Mouse (Mus musculus) MEL-GATA-1-ER (cell line): ENCODE data around the gene Dusp27.

Experiments
- DNase-seq: peaks from one replicate; pipeline ENCODE4 v3.0.0-alpha.2; 2012; ENCODE audit warnings: low read depth; ENCODE audit errors: extremely low read depth

Gene Dusp27

DNA sequence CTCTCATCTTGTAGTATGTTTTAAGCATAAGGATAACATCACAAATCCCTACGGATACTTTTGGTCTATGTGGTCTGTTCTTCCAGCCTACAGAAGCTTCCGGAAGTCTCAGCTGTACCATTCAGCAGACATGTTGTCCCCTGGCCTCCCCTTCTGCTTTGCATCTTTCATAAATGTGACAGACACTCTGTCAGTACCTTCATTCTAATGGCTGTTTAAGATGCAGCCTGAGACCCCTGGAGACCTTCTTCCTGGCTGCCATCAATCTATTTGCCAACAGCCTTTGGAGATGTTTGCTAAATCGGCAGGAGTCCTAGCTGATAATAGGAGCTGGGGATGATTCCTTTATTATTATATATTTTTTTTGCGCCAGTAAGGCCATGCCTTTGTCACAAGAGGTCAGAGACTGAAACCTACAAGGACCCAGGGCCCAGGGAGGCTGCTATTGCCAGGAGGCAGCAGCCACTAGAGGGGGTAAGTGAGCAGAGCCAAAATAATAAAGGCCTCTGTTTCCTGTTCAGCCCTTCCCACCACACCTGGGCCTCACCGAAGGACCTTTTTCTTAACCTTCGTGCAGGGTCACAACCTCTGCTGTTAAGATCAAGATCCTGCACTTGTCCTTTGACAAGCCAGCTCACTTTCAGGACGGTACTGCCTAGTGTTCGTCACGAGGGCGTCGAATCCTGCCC is 24.7 kb downstream of the Dusp27 start:
- DNase-seq, result peak; percentile 40

DNA sequence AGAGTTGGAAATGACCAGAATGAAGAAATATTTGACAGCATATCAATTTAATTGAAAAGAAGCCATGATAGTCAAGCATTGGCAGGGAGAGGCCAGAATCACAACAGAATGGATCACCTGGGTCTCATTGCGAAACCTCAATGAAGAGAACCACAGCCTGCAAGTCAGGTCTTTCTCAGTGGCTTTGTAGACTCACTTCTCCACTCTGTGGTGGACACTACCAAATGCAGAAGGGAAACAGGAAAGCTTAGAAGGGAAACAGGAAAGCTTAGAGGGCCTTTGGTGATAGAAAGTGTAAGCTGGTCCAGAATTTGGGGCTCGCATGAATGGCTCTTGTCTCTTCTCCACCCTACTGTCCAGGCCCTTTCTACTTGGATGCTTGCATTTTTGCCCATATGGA is 29.6 kb downstream of the Dusp27 start:
- DNase-seq, result no peak

DNA sequence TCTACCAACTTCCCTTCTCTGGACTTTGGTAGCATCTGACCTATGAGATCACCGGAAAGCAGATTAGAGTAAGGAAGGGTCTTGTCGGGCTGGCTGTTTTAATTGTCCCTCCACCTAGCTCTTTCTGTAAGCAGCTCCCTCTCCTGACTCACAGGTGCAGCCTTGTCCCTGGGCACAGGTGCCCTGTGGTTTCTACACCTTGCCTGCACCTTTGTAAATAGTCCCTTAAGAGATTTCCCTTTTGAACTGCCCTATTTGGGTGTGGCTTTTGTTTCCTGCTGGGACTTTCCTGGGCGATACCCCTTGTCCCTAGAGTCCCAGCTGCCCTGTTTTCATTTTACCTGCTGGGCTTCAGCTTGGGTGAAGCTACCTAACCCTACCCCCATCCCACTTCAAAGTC is 33.3 kb downstream of the Dusp27 start:
- no peak for DNase-seq

DNA sequence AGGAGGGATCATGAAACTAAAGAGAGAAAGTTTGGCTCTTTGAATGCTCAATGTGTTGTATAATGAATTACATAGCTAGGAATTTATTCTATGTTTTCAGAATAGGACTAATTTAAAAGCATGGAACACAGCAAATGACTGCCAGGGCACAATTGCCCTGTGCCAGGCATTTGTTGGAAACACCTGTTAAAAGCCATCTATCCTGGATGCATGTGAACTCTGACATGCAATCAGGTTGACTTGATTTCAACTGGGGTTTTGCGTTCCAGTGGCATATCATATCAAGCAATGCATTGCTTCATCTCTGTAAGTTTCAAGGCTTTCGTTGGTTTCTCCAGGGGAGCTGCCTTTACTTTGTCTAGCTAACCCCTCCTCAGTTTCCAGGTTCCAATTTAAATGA is 37.4 kb downstream of the Dusp27 start:
- DNase-seq, result no peak

DNA sequence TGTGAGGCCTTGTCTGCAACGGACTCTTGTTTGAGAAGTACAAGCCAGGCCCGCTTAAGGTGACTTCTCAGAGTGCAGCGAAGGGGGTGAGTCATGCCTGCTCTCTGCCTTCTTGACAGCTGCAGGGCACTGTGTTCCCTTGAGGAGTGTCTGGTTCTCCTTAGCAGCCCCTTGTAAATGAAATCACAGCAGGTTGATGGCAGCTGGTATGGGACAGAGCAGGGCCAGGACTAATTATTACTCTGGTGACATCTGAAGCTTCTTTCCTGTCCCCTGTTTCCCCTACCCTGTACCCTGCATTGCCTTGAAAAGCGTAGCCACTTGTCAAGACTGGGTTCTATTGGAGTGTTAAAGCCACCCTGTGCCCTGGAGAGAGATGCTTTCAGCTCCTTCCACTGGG is 38.0 kb downstream of the Dusp27 start:
- DNase-seq, result no peak

DNA sequence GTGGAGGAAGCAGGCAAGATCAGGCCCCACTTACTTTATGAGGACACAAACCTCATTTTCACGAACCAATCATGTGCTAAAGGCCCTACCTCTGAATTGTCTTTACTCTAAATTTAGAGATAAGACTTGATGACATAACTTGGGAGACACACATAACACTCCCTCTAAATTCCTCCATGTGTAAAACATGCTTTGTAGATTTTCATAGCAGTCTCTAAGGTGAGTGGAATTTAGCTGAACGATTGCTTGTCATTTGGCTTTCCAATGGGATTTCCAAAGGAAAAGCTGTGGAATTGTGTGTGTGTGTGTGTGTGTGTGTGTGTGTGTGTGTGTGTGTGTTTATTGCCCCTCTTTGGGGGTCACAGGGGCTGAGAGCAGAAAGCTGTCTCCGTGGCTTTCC is 38.4 kb downstream of the Dusp27 start:
- DNase-seq, result no peak

DNA sequence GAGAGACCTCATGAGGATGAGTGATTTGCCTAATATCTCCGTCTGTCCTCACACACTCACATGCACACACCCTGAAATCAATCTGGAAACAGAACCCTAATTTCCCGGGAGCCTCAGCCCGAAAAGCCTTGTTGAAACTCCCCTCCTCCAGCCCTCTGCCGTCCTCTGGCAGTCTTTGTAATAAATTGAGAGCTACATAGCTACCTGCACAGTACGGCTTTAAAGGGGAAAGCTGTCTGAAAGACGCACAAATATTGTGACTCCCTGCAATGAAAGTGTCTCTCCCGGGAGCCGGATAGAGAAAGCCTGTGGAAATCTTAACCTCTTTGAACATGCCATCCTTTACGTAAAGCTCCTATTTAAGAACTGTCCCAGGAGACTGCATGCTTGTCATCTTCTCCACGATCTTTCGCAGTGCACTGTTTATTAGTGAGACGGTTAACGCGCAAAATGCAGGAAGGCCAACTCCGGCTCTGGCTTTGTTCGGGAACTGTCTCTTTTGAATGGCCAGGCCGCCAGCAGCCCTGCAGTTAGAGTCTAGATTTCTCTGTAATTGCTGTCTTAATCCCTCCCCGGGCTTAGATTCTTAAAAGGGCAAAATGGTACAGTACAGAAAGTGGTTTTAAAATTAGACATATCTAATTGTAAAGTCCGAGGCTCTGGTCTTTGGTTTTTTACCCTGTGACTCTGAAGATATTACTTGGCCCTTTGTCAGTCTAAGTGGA is 39.1 kb downstream of the Dusp27 start:
- DNase-seq, result no peak

DNA sequence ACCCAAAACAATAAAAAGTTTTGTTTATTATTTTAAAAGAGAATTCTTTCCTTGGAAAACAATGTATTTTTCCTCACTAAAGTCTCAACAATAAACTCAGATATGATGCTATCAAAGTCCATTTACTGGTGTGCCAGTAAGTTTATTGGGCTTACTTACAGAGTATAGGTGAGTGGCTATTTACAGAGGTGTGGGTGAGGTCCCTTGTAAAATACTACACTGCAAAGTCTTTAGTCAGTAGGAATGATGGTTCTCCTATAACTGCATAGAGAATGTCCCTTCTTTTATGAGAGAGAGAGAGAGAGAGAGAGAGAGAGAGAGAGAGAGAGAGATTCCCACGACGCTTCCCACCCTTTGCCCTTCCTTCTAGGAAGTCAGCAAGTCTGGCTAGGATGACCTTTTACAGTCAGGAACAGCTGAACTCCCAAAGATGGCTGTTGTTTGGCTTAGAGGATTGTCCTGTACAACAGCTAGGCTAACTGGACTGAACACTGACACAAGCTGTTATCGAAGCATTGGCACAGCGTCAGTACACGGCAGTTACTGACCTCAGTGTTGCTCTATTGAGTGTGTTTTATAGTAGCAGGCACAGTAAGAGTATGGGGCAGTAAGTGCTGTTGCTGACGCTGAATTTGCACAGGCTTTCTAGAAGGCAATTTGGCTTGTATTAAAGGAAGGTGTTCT is 50.5 kb downstream of the Dusp27 start:
- DNase-seq, result no peak

DNA sequence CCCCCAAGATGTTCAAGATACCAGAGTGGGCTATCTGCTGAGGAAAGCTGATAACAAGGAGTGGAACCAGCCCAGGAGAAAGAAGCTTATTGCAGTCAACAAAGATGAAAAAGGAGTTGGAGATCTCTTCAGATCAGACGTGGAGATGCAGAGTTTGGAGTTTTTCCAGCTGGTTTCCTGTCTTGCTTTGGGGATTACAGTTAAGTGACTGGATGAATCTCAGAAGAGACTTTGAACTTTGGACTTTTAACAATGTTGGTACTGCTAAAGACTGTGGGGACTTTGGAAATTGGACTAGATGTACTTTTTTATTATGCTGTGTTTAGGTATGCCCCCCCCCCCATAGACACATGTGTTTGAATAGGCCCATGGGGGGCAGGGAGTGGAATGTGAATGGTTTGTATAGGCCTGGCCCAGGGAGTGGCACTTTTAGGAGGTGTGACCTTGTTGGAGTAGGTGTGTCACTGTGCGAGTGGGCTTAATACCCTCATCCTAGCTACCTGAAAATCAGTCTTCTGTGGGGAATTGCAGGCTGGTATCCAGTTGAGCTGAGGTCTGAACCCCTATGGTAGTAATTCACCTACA is 59.8 kb downstream of the Dusp27 start:
- DNase-seq, result no peak

DNA sequence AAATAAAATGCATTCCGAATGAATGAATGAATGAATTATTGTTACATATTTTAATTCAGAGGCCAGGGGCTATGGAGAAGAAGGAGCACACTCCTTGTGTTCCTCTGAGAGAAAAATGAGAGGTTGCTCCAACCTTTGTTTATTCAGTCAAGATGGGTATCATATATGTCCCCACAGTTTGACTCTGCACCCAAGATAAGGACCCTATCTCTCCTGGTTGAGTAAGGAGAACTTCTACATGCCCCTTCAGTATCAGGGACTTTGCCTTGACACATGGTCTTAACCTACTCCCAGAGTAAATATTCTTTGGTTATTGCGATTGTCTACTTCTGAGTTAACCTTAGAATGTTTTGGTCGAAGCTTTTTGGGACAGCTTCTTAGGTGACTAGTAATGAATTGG is 63.9 kb downstream of the Dusp27 start:
- no peak for DNase-seq

DNA sequence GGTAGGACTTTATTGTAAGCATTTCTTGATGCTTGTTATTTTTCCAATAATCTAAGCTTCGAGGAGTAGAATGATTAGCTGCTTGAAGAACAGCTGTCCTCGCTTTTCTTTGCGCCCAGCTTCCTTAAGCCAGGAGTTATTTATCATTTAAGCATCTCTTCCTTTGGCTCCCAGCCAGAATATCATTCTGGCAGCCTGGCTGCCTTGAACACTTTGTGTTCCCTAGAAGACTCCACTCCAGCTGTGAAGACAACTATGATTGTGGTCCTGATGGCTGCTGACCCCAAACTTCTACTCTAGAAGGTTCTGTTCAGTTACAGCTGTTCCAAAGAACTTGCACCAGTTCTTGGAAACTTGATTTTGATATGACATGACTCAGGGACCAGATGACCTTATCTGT is 66.2 kb downstream of the Dusp27 start:
- DNase-seq, result no peak

DNA sequence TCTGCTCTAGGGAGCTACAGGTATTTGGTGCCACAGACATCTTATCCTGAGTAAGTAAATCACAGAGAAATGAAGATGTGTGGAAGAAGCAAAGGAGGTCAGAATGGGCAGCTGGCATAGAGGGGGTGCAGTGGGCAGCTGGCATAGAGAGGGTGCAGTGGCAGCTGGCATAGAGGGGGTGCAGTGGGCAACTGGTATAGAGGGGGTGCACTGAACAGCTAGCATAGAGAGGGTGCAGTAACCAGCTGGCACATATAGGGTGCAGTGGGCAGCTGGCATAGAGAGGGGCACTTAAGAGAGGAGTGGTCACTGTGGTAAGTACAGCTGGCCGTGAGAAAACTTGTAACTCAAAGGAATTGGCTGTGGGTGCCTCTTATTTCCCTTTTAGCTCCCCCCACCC is 67.3 kb downstream of the Dusp27 start:
- no peak for DNase-seq

DNA sequence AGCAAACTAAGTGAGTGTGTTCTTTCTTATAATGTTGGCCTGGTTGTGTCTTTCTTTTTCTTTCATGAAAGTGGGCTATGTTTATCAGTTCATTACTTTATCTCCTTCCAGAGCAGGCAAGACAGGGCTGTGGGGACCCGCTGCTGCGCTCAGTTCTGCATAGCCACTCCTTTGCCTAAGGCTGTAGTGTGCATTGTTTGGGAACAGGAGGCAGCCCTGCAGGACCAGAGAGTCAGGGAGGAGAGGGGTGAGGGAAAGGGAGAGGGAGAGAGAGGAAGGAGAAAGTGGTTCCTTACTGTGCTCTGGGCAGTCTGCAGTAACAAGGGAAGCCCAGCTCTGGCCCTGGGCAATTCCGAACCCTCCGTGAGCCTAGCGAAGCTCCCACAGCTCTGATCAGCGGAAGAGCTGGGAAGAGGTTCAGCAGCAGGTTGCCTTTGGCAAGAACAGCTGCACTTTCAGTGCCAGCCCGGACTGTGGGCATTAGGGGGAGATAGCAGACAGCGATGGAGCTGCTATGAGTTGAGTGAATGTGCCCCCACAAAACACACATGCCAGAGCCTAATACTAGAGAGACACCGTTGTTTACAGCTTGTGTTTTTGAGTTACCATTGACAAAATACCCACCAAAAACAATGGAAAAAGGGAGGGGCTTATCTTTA is 71.5 kb downstream of the Dusp27 start:
- no peak for DNase-seq

DNA sequence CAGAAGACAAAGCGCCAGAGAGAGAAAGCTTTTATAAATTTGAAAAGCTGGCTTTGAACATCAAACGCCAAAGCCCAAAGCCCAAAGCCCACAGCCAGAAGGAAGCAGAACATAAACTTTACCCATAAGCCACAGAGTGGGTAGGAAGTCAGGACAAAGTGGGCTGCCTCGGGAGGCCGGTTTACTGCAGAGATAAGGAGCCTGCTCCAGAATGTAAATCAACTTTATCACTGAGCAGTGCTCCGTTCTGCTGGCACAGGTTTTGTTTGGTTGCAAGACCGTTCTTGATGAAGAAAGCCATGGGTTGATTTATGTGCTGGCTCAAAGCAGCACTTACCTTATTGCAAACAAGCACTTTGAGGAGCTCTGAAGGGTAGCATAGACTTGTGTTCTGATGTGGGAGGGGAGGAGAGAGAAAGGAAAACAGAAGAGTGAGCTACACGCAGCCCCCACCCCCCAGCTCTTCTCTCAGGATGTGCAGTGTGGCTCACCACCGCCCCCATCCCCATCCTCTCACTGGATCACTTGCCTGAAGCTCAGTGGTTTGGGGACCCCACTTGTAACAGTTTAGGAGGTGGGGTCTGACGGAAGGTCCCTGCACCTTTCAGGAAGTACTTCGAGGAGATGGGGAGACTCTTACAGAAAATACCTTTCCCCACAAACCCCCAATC is 74.3 kb downstream of the Dusp27 start:
- DNase-seq, result peak; percentile 49

DNA sequence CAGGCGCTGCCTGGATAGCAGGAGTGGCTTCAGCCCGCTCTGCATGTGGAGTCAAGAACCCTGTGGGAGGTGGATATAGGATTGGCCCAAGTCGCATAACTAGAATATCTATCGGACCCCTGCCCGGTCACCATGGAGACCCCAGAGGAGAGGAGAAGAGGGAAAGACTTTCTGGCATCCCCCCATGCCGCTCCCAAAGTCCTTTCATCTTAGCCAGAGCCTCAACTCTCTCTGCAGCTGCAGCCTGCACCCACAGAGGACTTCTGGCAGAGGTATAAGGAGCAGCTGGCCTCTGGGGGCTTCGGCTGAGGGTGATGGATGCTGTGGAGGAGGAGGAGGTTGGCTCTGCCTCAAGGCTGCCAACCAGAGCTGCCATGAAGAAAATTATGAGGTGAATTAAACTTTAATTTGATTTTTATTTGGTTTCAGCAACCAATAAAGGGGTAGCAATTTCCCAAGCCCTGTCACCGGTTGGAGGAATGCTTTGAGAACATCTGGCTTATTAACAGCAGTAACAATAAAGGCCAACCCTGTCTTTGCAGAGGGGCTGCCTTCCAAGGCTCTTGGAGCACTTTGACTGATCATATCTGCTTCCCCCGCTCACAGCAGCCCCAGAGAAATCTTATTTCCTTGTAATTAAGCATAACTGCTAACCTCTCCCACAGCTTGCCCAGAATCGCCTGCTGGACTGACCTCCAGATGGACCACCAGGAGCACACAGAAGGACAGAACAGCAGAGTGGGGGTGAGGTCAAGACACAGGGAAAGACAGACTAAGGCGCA is 78.5 kb downstream of the Dusp27 start:
- no peak for DNase-seq

DNA sequence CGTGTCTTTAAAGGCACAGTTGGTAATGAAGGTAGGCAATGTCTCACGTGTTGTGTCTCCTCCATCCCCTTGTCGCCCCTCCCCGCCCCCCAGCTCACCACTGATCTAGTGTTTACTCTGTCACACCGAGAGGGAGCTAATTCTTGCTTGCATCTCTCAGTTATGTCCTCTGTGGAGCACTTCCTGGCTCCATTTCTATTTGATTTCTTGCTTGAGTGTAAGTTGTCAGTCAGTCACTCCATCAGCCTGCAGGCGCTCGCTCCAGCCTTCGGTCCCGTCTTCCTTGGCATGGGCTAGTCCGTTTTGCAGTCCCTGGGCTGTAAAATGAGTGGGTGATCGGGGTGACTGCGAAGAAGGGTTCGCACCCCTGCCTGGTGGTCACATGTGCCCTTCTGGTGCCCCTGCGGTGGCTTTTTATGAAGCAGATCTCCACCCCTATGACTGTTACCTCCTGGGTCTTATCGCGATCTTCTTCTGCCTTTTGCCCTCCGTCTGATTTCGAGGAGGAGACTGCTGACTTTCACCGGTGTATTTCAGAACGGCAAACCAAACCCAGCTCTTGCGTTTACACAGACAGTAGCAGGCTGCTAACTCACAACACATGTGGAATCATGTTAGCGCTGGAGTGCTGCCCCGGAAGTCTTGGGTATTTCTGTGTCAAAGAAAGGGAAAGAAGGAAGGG is 79.4 kb downstream of the Dusp27 start:
- DNase-seq, result no peak
